Mouse (Mus musculus) embryo, embryonic 11.5 days (tissue): ENCODE measurements around the gene Hoxb7.

Experiments
- DNase-seq: peaks from one replicate; pipeline ENCODE4 v3.0.0-alpha.2; 2012; ENCODE audit warnings: low read depth, low spot score

The Hoxb7 gene

GRCm38 (mm10) chr11:96333241-96334001, 47.0 kb downstream of the Hoxb7 start:
- no peak for DNase-seq

- DNase-seq, result no peak
These were observed 47.6 kb downstream of the Hoxb7 start for GRCm38 (mm10) chr11:96334002-96334364.

GRCm38 (mm10) chr11:96334998-96335397, 48.6 kb downstream of the Hoxb7 start:
- DNase-seq, result no peak

- DNase-seq, result no peak
These were observed 50.2 kb downstream of the Hoxb7 start for GRCm38 (mm10) chr11:96336597-96336996.

- DNase-seq, result no peak
These were observed 50.6 kb downstream of the Hoxb7 start for GRCm38 (mm10) chr11:96337026-96337425.

GRCm38 (mm10) chr11:96338957-96339855, 52.8 kb downstream of the Hoxb7 start:
- DNase-seq, result no peak
